Mouse (Mus musculus) heart, adult 2 months (tissue): ENCODE measurements around the gene Ptpn12. TPM values are rescaled to one million over a fixed set of nuclear protein-coding genes. Genes with fewer than 3 reads are reported as not detected.

Experiments
- DNase-seq, 2 experiments: peaks; one replicate each; pipeline ENCODE4 v3.0.0; 2021
- H3K27ac ChIP-seq: fragments of 200-600 bp; 2 replicates; pipeline ENCODE4 v1.8.1; 2022
- H3K27me3 ChIP-seq: fragments of 200-500 bp; 2 replicates; pipeline ENCODE4 v1.6.1; 2012; ENCODE audit warnings: mild to moderate bottlenecking, low read length, inconsistent platforms, mixed read lengths; ENCODE audit not compliant: control insufficient read depth, insufficient read depth
- H3K36me3 ChIP-seq: fragments of 200-500 bp; 2 replicates; pipeline ENCODE4 v1.6.1; 2012; ENCODE audit warnings: low read length, inconsistent platforms; ENCODE audit not compliant: control insufficient read depth, insufficient read depth
- H3K4me1 ChIP-seq: fragments of 200-500 bp; 2 replicates; pipeline ENCODE4 v1.6.1; 2011; ENCODE audit warnings: low read length; ENCODE audit not compliant: control insufficient read depth, insufficient read depth
- H3K4me3 ChIP-seq: fragments of 200-600 bp; 2 replicates; pipeline ENCODE4 v1.8.1; 2022
- H3K79me2 ChIP-seq: fragments of 200-500 bp; replicated peaks from 2 replicates; pipeline ENCODE4 v1.6.1; 2012; ENCODE audit warnings: mild to moderate bottlenecking, inconsistent platforms, low read length, moderate library complexity, mixed read lengths; ENCODE audit not compliant: control insufficient read depth, insufficient read depth
- H3K9ac ChIP-seq: fragments of 200-500 bp; 2 replicates; pipeline ENCODE4 v1.6.1; 2012; ENCODE audit warnings: low read depth, mild to moderate bottlenecking, control low read depth, inconsistent platforms, low read length, mixed read lengths
- CTCF ChIP-seq: fragments of 200-600 bp; IDR thresholded peaks from 2 replicates; pipeline ENCODE4 v1.8.1; 2022; ENCODE audit warnings: antibody characterized with exemption, mild to moderate bottlenecking, moderate library complexity
- EP300 ChIP-seq: fragments of 200-500 bp; IDR thresholded peaks from 2 replicates; pipeline ENCODE4 v1.6.1; 2011; ENCODE audit warnings: low read depth, low read length, control low read depth; ENCODE audit not compliant: insufficient read depth
- POLR2A ChIP-seq: fragments of 200-500 bp; IDR thresholded peaks from 2 replicates; pipeline ENCODE4 v1.6.1; 2011; ENCODE audit warnings: mild to moderate bottlenecking, low read depth, low read length, control low read depth; ENCODE audit not compliant: insufficient read depth
- WGBS: fragments of 180-500 bp; shearing (Covaris S2); methylation state at CpG from one replicate; pipeline ENCODE4 v1.1.7; 2018; 5-methylcytosine and 5-hydroxymethylcytosine counted together
- intact Hi-C: fragments of 180-260 bp; cut with DNase I; formaldehyde crosslinking; loops from one replicate; pipeline ENCODE4 v1.15.1; 2025
- polyA plus RNA-seq: library from polyadenylated mRNA; depleted of rRNA; stranded (reverse); fragments of >200 nt; gene quantifications from 2 replicates; pipeline ENCODE4 v1.2.3, GENCODE M21; 2012
- total RNA-seq, 2 experiments: library from RNA; stranded (reverse); gene quantifications; 2 replicates each; pipeline ENCODE4 v1.2.3; 2021

Ptpn12 gene
- total and polyA plus RNA-seq, 3 experiments: 24.8 to 29.0 (median 28.8) TPM

DNA sequence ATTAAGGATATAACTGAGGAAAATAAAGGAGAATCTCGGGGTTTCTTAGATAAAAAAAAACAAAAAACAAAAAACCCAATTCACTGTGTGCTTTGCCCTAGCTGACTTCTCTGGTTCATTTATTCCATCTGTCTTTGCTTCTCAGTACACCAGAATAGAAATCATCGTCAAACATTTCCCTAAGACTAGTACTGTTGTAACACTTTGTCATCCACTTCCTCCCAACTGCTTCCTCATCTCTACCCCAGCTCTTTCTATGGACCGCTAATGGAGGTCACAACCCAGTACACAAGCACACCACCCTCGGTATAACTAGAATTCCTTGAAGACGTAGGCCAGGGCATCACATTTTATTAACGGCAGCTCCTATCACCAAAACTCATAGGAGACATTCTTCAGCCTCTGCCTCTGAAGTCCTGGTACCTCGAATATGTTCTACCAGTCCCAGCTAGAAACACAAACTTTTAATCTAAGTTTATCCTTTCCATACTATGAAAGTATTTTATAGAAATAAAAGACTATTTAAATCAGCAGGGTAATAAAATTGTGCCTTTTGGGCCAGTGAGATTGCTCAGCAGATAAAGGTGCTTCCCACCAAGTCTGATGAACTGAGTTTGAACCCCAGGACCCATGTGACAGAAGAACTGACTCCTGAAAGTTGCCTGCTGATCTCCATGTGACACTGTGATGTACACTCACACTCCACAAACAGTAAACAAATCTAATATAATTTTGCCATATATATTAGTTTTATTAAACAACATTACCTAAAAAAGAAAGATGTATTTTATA is 19.8 kb downstream of the Ptpn12 start:
- WGBS: 36% methylated on average over 7 of the region's 7 CpGs

GRCm38 (mm10) chr5:21034388-21034966 is 21.2 kb downstream of the Ptpn12 start:
- no peak for DNase-seq
- Histone ChIP-seq H3K36me3 (peaks cover 21% of the 10 kb centered on the region), H3K9ac (no peak overlapping the region), H3K4me3 (no peak overlapping the region), H3K27me3 (no peaks in the 10 kb centered on the region), H3K4me1 (peaks cover 21% of the 10 kb centered on the region), H3K27ac (no peak overlapping the region), H3K79me2 (peaks cover 4% of the 10 kb centered on the region; the same call in 1 of the 2 replicates)
- intact Hi-C loops: loop anchor here (2.0 kb wide), 1 partner anchor 18 kb away; no protein-coding TSS in a partner anchor
- WGBS: 38% methylated on average over 6 of the region's 6 CpGs
- no peak for TF ChIP-seq CTCF
- TF ChIP-seq POLR2A: no peak
- no peak for TF ChIP-seq EP300

More for the DNA sequence above, 19.8 kb downstream of the Ptpn12 start:
- H3K9ac ChIP-seq: no peak overlapping the region
- DNase-seq: no peak
- no peak overlapping the region for H3K4me3 ChIP-seq
- peaks cover 6% of the 10 kb centered on the region; the same call in 1 of the 2 replicates for H3K79me2 ChIP-seq
- peaks cover 21% of the 10 kb centered on the region for H3K4me1 ChIP-seq
- H3K27ac ChIP-seq: no peak overlapping the region; the same call in 1 of the 2 replicates
- intact Hi-C loops: loop anchor here (2.0 kb wide), 1 partner anchor 17 kb away; no protein-coding TSS in a partner anchor
- TF ChIP-seq CTCF (no peak), EP300 (no peak), POLR2A (no peak)
- peaks cover 19% of the 10 kb centered on the region for H3K36me3 ChIP-seq
- no peaks in the 10 kb centered on the region for H3K27me3 ChIP-seq

DNA sequence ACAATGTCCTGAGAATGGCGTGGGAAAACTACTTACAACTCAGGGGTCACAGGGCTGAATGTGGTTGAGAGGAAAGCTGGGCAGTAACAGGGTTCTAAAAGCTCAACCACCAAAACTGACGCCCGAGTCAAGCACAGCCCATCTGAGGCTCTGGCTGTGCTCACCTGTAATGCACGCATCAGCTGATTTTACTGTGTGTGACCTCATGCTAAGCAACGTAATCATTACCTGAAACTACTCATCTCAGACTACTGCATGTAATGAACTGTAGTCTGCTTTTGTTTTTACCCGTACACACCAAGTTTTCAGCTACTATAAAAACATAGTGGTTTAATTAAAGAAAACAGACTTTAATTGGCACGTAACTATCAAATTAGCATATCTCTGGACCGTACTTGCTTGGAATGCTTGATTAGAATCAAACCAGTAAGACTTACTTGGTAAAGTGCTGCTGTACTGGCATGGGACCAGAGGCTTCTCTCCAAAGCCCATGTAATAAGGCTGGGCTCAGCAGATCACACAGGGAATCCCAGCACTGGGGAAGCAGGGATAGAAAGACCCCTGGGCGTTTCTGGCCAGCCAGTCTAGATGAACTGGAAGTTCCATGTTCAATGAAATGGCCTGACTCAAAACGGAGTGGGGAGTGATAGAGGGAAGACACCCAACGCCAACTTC is 22.2 kb downstream of the Ptpn12 start:
- 47% methylated on average over 11 of the region's 11 CpGs for WGBS
- Histone ChIP-seq H3K27ac (no peak overlapping the region), H3K79me2 (peaks cover 1% of the 10 kb centered on the region; the same call in 1 of the 2 replicates), H3K27me3 (no peaks in the 10 kb centered on the region), H3K9ac (no peak overlapping the region), H3K4me3 (no peak overlapping the region), H3K36me3 (peaks cover 28% of the 10 kb centered on the region), H3K4me1 (peaks cover 20% of the 10 kb centered on the region)
- TF ChIP-seq CTCF (no peak), EP300 (no peak), POLR2A (no peak)
- intact Hi-C loops: loop anchor here (2.0 kb wide), 1 partner anchor 19 kb away; no protein-coding TSS in a partner anchor
- no peak for DNase-seq

- DNase-seq: no peak
- Histone ChIP-seq H3K36me3 (peaks cover 22% of the 10 kb centered on the region), H3K27ac (no peak overlapping the region), H3K4me3 (no peak overlapping the region), H3K27me3 (no peaks in the 10 kb centered on the region), H3K4me1 (peaks cover 17% of the 10 kb centered on the region), H3K79me2 (peaks cover 1% of the 10 kb centered on the region; the same call in 1 of the 2 replicates), H3K9ac (no peak overlapping the region)
- intact Hi-C loops: no loop called here
- WGBS: 66% methylated on average over 3 of the region's 3 CpGs
- TF ChIP-seq CTCF (no peak), POLR2A (no peak), EP300 (no peak)
Observed at GRCm38 (mm10) chr5:21032626-21033025, 23.1 kb downstream of the Ptpn12 start.

GRCm38 (mm10) chr5:21030226-21030625 is 25.5 kb downstream of the Ptpn12 start:
- Histone ChIP-seq H3K4me3 (no peak overlapping the region), H3K9ac (no peak overlapping the region), H3K79me2 (peaks cover 3% of the 10 kb centered on the region), H3K27me3 (no peaks in the 10 kb centered on the region), H3K27ac (no peak overlapping the region), H3K4me1 (peaks cover 14% of the 10 kb centered on the region), H3K36me3 (peaks cover 22% of the 10 kb centered on the region)
- TF ChIP-seq POLR2A: no peak
- no peak for DNase-seq
- intact Hi-C loops: no loop called here
